22 mouse cellular contexts compared by ENCODE assay signal in genomic region chr6:65598522-65598921, GRCm38 (mm10).
"Had no signal": no experiment of that assay in that cellular context is flagged by ENCODE, and none has a peak within 500 bp of the region (broad histone marks: within the 10 kb centered on the region; RNA-seq: fewer than 3 reads in every experiment).

No protein-coding gene starts in this region.

- H3K27me3 ChIP-seq: forebrain, embryonic 15.5 days; heart, embryonic 12.5 days; hindbrain, embryonic 12.5 days; hindbrain, embryonic 15.5 days; limb, embryonic 13.5 days; limb, embryonic 15.5 days; liver, embryonic 12.5 days had no signal

- H3K4me1 ChIP-seq: forebrain, embryonic 15.5 days; heart, embryonic 10.5 days; heart, embryonic 12.5 days; hindbrain, embryonic 15.5 days; limb, embryonic 13.5 days; limb, embryonic 15.5 days; liver, embryonic 12.5 days had no signal

- DNase-seq: forebrain, postnatal 0 days; gastrocnemius, postnatal 14 days; gastrocnemius, postnatal 36 days; heart, adult 18-20 months; heart, postnatal 10 days; heart, postnatal 36 days; kidney, adult 18-20 months; kidney, adult 8-10 months; kidney, postnatal 10 days; kidney, postnatal 25 days; kidney, postnatal 4 days had no signal

- H3K9ac ChIP-seq: forebrain, embryonic 15.5 days; forebrain, postnatal 0 days; heart, embryonic 12.5 days; hindbrain, embryonic 12.5 days; hindbrain, embryonic 15.5 days; limb, embryonic 13.5 days; limb, embryonic 15.5 days; liver, embryonic 12.5 days had no signal

- ATAC-seq: forebrain, embryonic 15.5 days; forebrain, postnatal 0 days; inflammation-experienced regulatory T-cells, adult 6 months; liver, embryonic 12.5 days had no signal

- H3K9me3 ChIP-seq: forebrain, embryonic 15.5 days; heart, embryonic 10.5 days; hindbrain, embryonic 12.5 days; hindbrain, embryonic 15.5 days; limb, embryonic 13.5 days; limb, embryonic 15.5 days; liver, embryonic 12.5 days had no signal

- H3K4me3 ChIP-seq: forebrain, embryonic 15.5 days; heart, embryonic 10.5 days; heart, embryonic 12.5 days; hindbrain, embryonic 12.5 days; hindbrain, embryonic 15.5 days; layer of hippocampus, adult 2 months; left cerebral cortex, adult 2 months; limb, embryonic 13.5 days; limb, embryonic 15.5 days; liver, embryonic 12.5 days had no signal

- H3K36me3 ChIP-seq: forebrain, embryonic 15.5 days; heart, embryonic 10.5 days; heart, embryonic 12.5 days; hindbrain, embryonic 12.5 days; hindbrain, embryonic 15.5 days; limb, embryonic 13.5 days; limb, embryonic 15.5 days; liver, embryonic 12.5 days had no signal

- H3K4me2 ChIP-seq: forebrain, embryonic 15.5 days; heart, embryonic 12.5 days; hindbrain, embryonic 12.5 days; hindbrain, embryonic 15.5 days; limb, embryonic 13.5 days; limb, embryonic 15.5 days; liver, embryonic 12.5 days had no signal

- H3K27ac ChIP-seq: forebrain, embryonic 15.5 days; heart, embryonic 10.5 days; hindbrain, embryonic 12.5 days; hindbrain, embryonic 15.5 days; layer of hippocampus, adult 2 months; left cerebral cortex, adult 2 months; limb, embryonic 13.5 days; limb, embryonic 15.5 days; liver, embryonic 12.5 days had no signal
